Mouse (Mus musculus) left cerebral cortex, adult 2 months (tissue): ENCODE measurements around the gene Atp5g2. TPM values are rescaled to one million over a fixed set of nuclear protein-coding genes. Genes with fewer than 3 reads are reported as not detected.

Experiments used
- DNase-seq, 2 experiments: peaks; one replicate each; pipeline ENCODE4 v3.0.0; 2021 to 2022; ENCODE audit warnings: low spot score in 2 of 2, mixed read lengths in 1 of 2; ENCODE audit errors: extremely low spot score in 1 of 2
- H3K27ac ChIP-seq: fragments of 200-600 bp; 2 replicates; pipeline ENCODE4 v1.8.1; 2022
- H3K4me3 ChIP-seq: fragments of 200-600 bp; 2 replicates; pipeline ENCODE4 v1.8.1; 2022
- CTCF ChIP-seq: fragments of 200-600 bp; IDR thresholded peaks from 2 replicates; pipeline ENCODE4 v1.8.1; 2022; ENCODE audit warnings: antibody characterized with exemption, mild to moderate bottlenecking, moderate library complexity
- intact Hi-C: fragments of 180-260 bp; cut with DNase I; formaldehyde crosslinking; loops from one replicate; pipeline ENCODE4 v1.15.1; 2025
- total RNA-seq, 2 experiments: library from RNA; stranded (reverse); gene quantifications; 2 replicates each; pipeline ENCODE4 v1.2.3; 2021

The Atp5g2 gene
- total RNA-seq, 2 experiments from 2014 or later, result 11.1 to 14.8 TPM

- Histone ChIP-seq H3K4me3 (peak overlapping the region; percentile 61), H3K27ac (peak overlapping the region; percentile 78)
- intact Hi-C loops, result loop anchor here (1.0 kb wide), 1 partner anchor 49 kb away; no protein-coding TSS in a partner anchor
- TF ChIP-seq CTCF, result no peak
- peak; percentile 74 to 82 for DNase-seq
These were observed 21.4 kb upstream of the Atp5g2 start for GRCm38 (mm10) chr15:102693600-102693999.

DNA sequence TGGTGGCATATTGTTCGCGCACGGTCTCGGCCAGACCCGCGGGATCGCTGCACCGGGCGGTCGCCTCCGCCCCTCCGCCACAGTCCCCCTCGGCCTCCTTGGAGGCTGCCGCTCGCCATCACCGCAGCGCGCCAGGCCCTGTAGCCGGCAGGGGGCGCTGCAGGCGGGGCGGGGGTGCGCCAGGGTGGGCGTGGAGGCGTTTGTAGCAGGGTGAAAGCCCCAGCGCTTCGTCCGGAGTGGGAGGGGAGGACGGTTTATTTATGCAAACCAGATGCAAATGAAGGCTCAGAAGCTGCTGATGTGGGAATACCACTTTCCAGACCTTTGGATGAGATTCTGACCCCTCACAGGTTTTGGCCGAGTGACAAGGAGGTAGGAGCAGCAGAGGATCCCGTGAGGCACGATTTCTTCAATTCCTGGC, 20.8 kb upstream of the Atp5g2 start:
- peak; percentile 93 for TF ChIP-seq CTCF
- Histone ChIP-seq H3K4me3 (peak overlapping the region; percentile 61), H3K27ac (peak overlapping the region; percentile 78)
- DNase-seq, result peak; percentile 71 to 81
- intact Hi-C loops, result loop anchor here (1.0 kb wide), 1 partner anchor 49 kb away; no protein-coding TSS in a partner anchor

- peak overlapping the region; percentile 61 for H3K4me3 ChIP-seq
- DNase-seq, result no peak
- intact Hi-C loops, result no loop called here
- H3K27ac ChIP-seq, result peak overlapping the region; percentile 78; the same call in 1 of the 2 replicates
- TF ChIP-seq CTCF, result no peak
These were observed 20.2 kb upstream of the Atp5g2 start for GRCm38 (mm10) chr15:102692321-102692804.

- no peak for TF ChIP-seq CTCF
- intact Hi-C loops, result no loop called here
- no peak overlapping the region for H3K4me3 ChIP-seq
- no peak overlapping the region for H3K27ac ChIP-seq
- no peak for DNase-seq
These were observed 13.6 kb upstream of the Atp5g2 start for GRCm38 (mm10) chr15:102685791-102686190.

- Histone ChIP-seq H3K27ac (no peak overlapping the region), H3K4me3 (no peak overlapping the region)
- intact Hi-C loops, result no loop called here
- DNase-seq, result no peak
- peak; percentile 49 for TF ChIP-seq CTCF
These were observed 11.5 kb upstream of the Atp5g2 start for GRCm38 (mm10) chr15:102683670-102684069.

- intact Hi-C loops, result loop anchor here (10.0 kb wide), 1 partner anchor 602 kb away; the partner anchor contains the start of gene Eif4b
- Histone ChIP-seq H3K27ac (no peak overlapping the region), H3K4me3 (no peak overlapping the region)
- TF ChIP-seq CTCF, result peak; percentile 12
- no peak for DNase-seq
These were observed 4.2 kb upstream of the Atp5g2 start for GRCm38 (mm10) chr15:102676345-102676744.

- no peak for TF ChIP-seq CTCF
- H3K27ac ChIP-seq, result peak overlapping the region; percentile 98
- no peak for DNase-seq
- H3K4me3 ChIP-seq, result peak overlapping the region; percentile 28
- intact Hi-C loops, result loop anchor here (10.0 kb wide), 1 partner anchor 599 kb away; the partner anchor contains the start of gene Eif4b
These were observed 1.4 kb upstream of the Atp5g2 start for GRCm38 (mm10) chr15:102673548-102673947.

- Histone ChIP-seq H3K4me3 (peak overlapping the region; percentile 59), H3K27ac (peak overlapping the region; percentile 98)
- intact Hi-C loops, result loop anchor here (2.0 to 10.0 kb wide), 5 partner anchors 47 to 597 kb away; partner anchors contain the start of genes Atf7, Eif4b, Gm28047 and Tarbp2
- peak; percentile 71 to 77 for DNase-seq
- no peak for TF ChIP-seq CTCF
These were observed 384 bp downstream of the Atp5g2 start for GRCm38 (mm10) chr15:102671721-102672214.

DNA sequence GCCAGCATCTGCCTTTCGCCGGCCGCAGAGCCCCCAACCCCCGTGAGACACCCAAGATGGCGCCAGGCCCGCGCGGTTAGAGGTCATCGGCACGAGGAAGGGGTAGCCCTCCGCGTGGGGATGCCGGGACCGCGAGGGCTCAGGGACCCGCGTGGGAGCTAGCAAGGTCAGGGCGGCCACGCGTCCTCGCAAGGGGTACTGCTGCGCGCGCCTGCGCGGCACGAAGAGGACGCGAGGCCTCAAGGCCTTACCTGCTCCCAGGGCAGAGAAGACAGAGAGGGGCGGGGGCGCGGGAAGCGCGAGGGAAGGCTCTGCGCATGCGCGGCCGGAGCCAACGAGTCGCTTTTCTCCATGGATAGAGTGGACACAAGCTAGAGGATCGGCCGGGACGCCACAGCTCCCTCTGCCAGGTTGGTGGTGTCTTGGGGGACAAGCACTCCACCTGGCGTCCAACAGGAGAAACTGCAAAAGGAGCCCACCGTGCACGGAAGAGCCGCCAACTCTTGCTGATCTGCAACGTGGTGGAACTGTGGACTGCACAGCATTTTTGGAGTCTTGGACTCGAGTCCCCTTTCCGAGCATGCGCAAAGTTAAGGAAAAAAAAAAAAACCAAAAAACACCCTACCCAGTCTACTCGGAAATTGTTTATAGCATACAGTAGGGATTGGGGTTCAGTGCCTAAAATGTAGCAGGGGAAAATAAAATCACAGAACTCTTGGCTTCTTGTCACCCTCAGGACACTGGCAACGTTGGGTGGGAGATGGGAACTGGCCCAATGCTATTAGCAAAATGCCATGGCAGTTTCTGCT, 1.2 kb downstream of the Atp5g2 start:
- Histone ChIP-seq H3K4me3 (peak overlapping the region; percentile 94), H3K27ac (peak overlapping the region; percentile 98)
- peak; percentile 96 to 98 for DNase-seq
- intact Hi-C loops, result loop anchor here (2.0 to 10.0 kb wide), 5 partner anchors 46 to 596 kb away; partner anchors contain the start of genes Atf7, Eif4b, Gm28047 and Tarbp2
- TF ChIP-seq CTCF, result peak; percentile 98

DNA sequence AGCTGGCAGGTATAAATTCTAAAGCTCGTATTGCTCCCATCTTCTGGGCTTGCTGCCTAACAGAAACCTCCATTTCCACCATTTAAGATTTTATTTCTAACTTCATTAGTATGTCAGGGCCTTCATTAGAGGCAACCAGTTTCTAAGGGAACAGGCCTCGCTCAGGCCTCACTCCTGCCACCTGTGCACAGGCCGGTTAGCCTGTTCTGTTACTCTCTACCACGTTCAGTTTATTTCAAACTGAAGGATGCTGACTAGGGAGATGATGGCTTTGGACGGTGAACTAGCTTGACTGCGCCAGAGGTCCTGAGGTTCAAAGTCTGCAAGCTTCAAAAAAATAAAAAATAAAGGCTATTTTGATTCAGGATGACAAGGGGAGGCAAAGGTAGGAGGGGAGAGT, 1.9 kb downstream of the Atp5g2 start:
- no peak for DNase-seq
- no peak for TF ChIP-seq CTCF
- Histone ChIP-seq H3K4me3 (peak overlapping the region; percentile 94), H3K27ac (peak overlapping the region; percentile 97)
- intact Hi-C loops, result loop anchor here (2.0 to 10.0 kb wide), 5 partner anchors 45 to 595 kb away; partner anchors contain the start of genes Atf7, Eif4b, Gm28047 and Tarbp2

DNA sequence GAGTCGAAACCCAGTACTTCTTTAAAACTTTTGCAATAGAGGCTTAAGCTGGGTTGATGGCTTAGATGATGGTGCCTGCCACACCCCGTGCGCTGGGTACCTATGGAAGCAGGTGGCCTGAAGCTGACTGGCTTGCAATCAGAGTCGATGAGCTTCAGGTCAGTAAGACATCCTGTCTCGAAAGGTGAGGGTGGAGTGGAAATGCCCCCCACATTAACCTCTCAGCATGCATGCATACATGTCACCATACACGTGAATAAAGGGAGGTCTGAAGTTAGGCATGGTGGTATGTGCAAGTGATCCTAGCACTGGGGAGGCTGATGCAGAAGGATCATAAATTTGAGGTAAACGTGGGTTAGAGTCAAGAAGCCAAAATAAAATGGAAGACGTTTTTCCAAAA, 2.6 kb downstream of the Atp5g2 start:
- H3K4me3 ChIP-seq, result peak overlapping the region; percentile 94
- intact Hi-C loops, result no loop called here
- H3K27ac ChIP-seq, result no peak overlapping the region
- no peak for TF ChIP-seq CTCF
- no peak for DNase-seq

GRCm38 (mm10) chr15:102665494-102665893, 6.7 kb downstream of the Atp5g2 start:
- DNase-seq, result peak; percentile 54 to 56
- no peak overlapping the region for H3K27ac ChIP-seq
- TF ChIP-seq CTCF, result peak; percentile 73
- no peak overlapping the region for H3K4me3 ChIP-seq
- intact Hi-C loops, result no loop called here
